Mouse (Mus musculus) kidney, embryonic 16.5 days (tissue): ENCODE results near the gene Scnn1a. TPM values are rescaled to one million over a fixed set of nuclear protein-coding genes. Genes with fewer than 3 reads are reported as not detected.

Source experiments
- ATAC-seq: fragments of 200-750 bp; cut with Nextera tagmentation; 2 replicates; pipeline ENCODE4 v1.8.0; 2017; ENCODE audit warnings: moderate TSS enrichment; ENCODE audit not compliant: low FRiP score, low TSS enrichment
- H3K27ac ChIP-seq: fragments of 300-500 bp; sonication (generic); 2 replicates; pipeline ENCODE4 v1.5.1; 2014; ENCODE audit warnings: low read length
- H3K27me3 ChIP-seq: fragments of 300-500 bp; sonication (generic); 2 replicates; pipeline ENCODE4 v1.6.1; 2014; ENCODE audit warnings: low read length, control low read depth, mixed read lengths; ENCODE audit not compliant: insufficient read depth
- H3K36me3 ChIP-seq: fragments of 300-500 bp; sonication (generic); 2 replicates; pipeline ENCODE4 v1.6.1; 2014; ENCODE audit warnings: low read length, control low read depth, mixed read lengths; ENCODE audit not compliant: insufficient read depth
- H3K4me1 ChIP-seq: fragments of 300-500 bp; sonication (generic); 2 replicates; pipeline ENCODE4 v1.6.1; 2014; ENCODE audit warnings: low read length, control low read depth, mixed read lengths; ENCODE audit not compliant: insufficient read depth
- H3K4me2 ChIP-seq: fragments of 300-500 bp; sonication (generic); replicated peaks from 2 replicates; pipeline ENCODE4 v1.6.1; 2014; ENCODE audit warnings: low read depth, low read length
- H3K4me3 ChIP-seq: fragments of 300-500 bp; sonication (generic); 2 replicates; pipeline ENCODE4 v1.5.1; 2014; ENCODE audit warnings: mild to moderate bottlenecking, low read length
- H3K9ac ChIP-seq: fragments of 300-500 bp; sonication (generic); replicated peaks from 2 replicates; pipeline ENCODE4 v1.6.1; 2014; ENCODE audit warnings: low read length
- H3K9me3 ChIP-seq: fragments of 300-500 bp; sonication (generic); 2 replicates; pipeline ENCODE4 v1.6.1; 2016; ENCODE audit warnings: low read length, control low read depth
- WGBS: fragments of 180-500 bp; shearing (Covaris S2); extraction: QIAGEN DNeasy Blood & Tissue Kit; methylation state at CpG from one replicate; pipeline ENCODE4 v1.1.7; 2014; 5-methylcytosine and 5-hydroxymethylcytosine counted together
- polyA plus RNA-seq: library from polyadenylated mRNA; unstranded; fragments of >200 nt; fragmentation: Nextera tagmentation; extraction: Ambion mirVana; gene quantifications from 2 replicates; pipeline ENCODE4 v1.2.1, GENCODE M21; 2015

The Scnn1a gene
- polyA plus RNA-seq, 1 experiment from 2014 or later: 7.7 TPM

DNA sequence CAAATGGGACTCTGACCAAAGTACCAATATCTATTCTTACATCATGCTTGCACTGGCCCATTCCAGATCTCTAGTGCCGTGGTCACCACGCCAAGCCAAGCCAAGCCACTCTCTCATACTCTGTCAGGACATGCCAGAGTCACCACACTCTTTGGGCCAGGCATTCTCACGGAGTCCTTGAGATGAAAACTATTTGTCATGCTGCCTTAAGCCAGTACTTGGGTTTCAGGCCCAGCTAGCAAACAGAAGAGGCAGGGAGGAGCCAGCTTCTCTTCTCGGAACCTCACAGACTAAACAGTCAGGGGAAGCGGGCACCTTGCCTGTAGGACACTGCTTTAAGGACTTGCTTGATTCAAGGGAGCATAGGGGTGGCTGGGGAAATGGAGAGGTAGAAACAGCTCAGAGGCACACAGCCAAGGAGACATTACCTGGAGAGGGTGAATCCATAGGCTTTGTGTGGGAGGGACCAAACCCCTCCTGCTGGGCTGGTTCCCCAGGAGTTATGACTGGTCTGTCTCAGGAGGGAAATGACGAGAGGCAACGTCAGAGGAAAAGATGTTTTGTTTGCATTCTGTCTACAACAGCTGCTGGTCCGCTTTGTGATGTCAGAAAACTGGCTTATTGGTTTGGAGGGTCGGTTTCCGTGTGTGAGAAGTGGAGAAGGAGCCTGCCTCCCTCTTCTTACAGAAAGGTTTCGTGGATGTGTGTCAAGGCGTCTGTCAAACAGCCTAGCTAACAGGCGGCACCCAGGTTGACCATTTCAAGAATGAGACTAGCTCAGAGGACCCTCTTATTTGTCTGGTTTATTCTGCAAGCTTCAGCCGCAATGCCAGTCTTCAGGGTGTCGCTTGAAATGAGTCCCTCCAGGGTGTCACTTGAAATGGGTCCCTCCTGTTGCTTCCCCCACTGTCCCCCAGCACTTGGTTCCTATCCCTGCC, 1.2 kb upstream of the Scnn1a start:
- H3K4me1 ChIP-seq: peaks cover 9% of the 10 kb centered on the region
- peaks cover 28% of the 10 kb centered on the region for H3K27me3 ChIP-seq
- H3K36me3 ChIP-seq: no peaks in the 10 kb centered on the region
- no peak for ATAC-seq
- no peak overlapping the region for H3K9ac ChIP-seq
- H3K9me3 ChIP-seq: no peaks in the 10 kb centered on the region
- 62% methylated on average over 15 of the region's 15 CpGs for WGBS
- no peak overlapping the region for H3K27ac ChIP-seq
- H3K4me2 ChIP-seq: no peak overlapping the region
- no peak overlapping the region for H3K4me3 ChIP-seq

DNA sequence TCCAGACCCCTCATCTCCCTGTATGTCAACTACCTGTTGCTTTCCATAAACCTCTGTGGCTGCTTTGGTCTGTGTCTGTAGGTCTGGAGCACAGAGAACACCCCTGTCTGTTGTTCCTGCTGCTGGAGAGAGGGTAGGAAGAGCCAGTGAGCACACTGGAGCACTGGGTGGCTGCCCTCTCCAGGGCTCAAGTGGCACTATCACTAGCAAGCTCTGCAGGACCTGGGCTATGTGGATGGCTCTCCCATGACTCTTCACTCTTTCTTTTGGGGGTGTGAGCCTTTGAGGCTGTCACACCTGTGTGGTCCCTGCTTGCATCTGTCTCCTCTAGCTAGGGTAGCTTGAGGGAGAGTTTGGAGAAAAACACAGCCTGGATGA, 551 bp upstream of the Scnn1a start:
- ATAC-seq: no peak
- H3K27ac ChIP-seq: no peak overlapping the region
- H3K9ac ChIP-seq: no peak overlapping the region

GRCm38 (mm10) chr6:125321114-125321855, 826 bp downstream of the Scnn1a start:
- ATAC-seq: peak; percentile 47; the same call in 1 of the 2 replicates
- Histone ChIP-seq H3K27ac (0 out of 2 replicates have a peak overlapping the region, but pooled peaks have one; percentile 26), H3K4me3 (peak overlapping the region; percentile 19; the same call in 1 of the 2 replicates), H3K4me2 (peak overlapping the region; percentile 37), H3K36me3 (no peaks in the 10 kb centered on the region), H3K9me3 (no peaks in the 10 kb centered on the region), H3K4me1 (0 out of 2 replicates have a peak, but pooled peaks cover 4% of the 10 kb centered on the region), H3K27me3 (peaks cover 28% of the 10 kb centered on the region), H3K9ac (no peak overlapping the region; the same call in 1 of the 2 replicates)
- 8% methylated on average over 25 of the region's 26 CpGs for WGBS

More for the DNA sequence above, 551 bp upstream of the Scnn1a start:
- no peak overlapping the region for H3K4me3 ChIP-seq
- H3K27me3 ChIP-seq: peaks cover 28% of the 10 kb centered on the region
- H3K4me2 ChIP-seq: no peak overlapping the region
- no peaks in the 10 kb centered on the region for H3K36me3 ChIP-seq
- H3K9me3 ChIP-seq: no peaks in the 10 kb centered on the region
- H3K4me1 ChIP-seq: 0 out of 2 replicates have a peak, but pooled peaks cover 4% of the 10 kb centered on the region

- Histone ChIP-seq H3K36me3 (no peaks in the 10 kb centered on the region), H3K27me3 (peaks cover 28% of the 10 kb centered on the region), H3K9me3 (no peaks in the 10 kb centered on the region), H3K9ac (no peak overlapping the region), H3K27ac (no peak overlapping the region), H3K4me3 (0 out of 2 replicates have a peak overlapping the region, but pooled peaks have one; percentile 0), H3K4me1 (0 out of 2 replicates have a peak, but pooled peaks cover 4% of the 10 kb centered on the region), H3K4me2 (peak overlapping the region; percentile 8; the same call in 1 of the 2 replicates)
- ATAC-seq: no peak
- WGBS: 53% methylated on average over 13 of the region's 13 CpGs
Measured at GRCm38 (mm10) chr6:125322794-125323193, 2.3 kb downstream of the Scnn1a start.

GRCm38 (mm10) chr6:125323547-125323946, 3.1 kb downstream of the Scnn1a start:
- Histone ChIP-seq H3K27me3 (peaks cover 28% of the 10 kb centered on the region), H3K4me2 (no peak overlapping the region), H3K4me3 (no peak overlapping the region), H3K4me1 (0 out of 2 replicates have a peak, but pooled peaks cover 4% of the 10 kb centered on the region), H3K9me3 (no peaks in the 10 kb centered on the region), H3K9ac (no peak overlapping the region), H3K36me3 (no peaks in the 10 kb centered on the region), H3K27ac (no peak overlapping the region)
- WGBS: 49% methylated on average over 6 of the region's 6 CpGs
- no peak for ATAC-seq

DNA sequence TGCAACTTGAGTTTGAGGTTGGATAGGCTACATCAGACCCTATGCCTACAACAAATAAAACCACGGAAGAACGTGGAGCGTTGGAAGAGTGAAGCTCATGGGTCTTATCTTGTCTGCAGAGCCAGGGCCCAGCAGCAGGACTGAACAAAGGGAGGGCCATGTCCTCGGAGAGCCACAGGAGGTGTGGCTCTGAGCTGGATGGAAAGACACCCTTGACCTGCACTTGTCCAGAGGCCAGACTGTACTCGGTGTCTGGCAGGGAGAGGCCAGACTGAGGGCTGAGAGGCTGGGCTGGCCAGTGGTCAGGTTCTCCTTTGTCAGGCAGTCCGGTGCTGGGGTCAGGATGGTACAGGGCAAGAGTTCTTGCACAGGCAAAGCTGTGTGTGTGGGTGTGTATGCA, 4.9 kb downstream of the Scnn1a start:
- ATAC-seq: peak; percentile 16; the same call in 1 of the 2 replicates
- H3K9ac ChIP-seq: no peak overlapping the region
- no peak overlapping the region for H3K4me2 ChIP-seq
- peaks cover 4% of the 10 kb centered on the region; the same call in 1 of the 2 replicates for H3K4me1 ChIP-seq
- H3K9me3 ChIP-seq: no peaks in the 10 kb centered on the region
- H3K27ac ChIP-seq: no peak overlapping the region
- H3K4me3 ChIP-seq: no peak overlapping the region
- H3K36me3 ChIP-seq: no peaks in the 10 kb centered on the region
- peaks cover 26% of the 10 kb centered on the region for H3K27me3 ChIP-seq
- 56% methylated on average over 6 of the region's 6 CpGs for WGBS

DNA sequence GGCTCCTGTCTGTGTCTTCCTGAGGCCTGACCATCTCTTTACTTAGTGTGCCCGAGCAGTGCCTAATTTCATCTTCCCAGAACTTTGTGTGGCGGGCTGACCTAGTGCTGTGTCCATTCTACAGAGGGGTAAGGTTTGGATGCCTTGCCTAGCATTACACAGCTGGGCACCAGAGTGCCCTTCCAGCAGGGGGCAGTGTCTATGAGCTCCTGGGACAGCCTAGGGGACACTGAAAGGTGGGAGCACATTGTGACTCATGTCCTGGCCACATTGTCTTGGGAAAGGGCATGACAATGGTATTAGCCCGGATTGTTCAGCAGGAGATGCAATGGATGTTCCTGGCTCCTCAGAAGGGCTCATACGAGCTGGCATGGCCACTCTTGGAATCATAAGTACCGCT, 7.8 kb downstream of the Scnn1a start:
- Histone ChIP-seq H3K27ac (no peak overlapping the region), H3K9ac (no peak overlapping the region), H3K36me3 (no peaks in the 10 kb centered on the region), H3K9me3 (no peaks in the 10 kb centered on the region), H3K4me2 (no peak overlapping the region), H3K4me1 (peaks cover 3% of the 10 kb centered on the region; the same call in 1 of the 2 replicates), H3K27me3 (0 out of 2 replicates have a peak, but pooled peaks cover under 1% of the 10 kb centered on the region), H3K4me3 (no peak overlapping the region)
- no peak for ATAC-seq
- WGBS: 81% methylated on average over 5 of the region's 5 CpGs

- Histone ChIP-seq H3K4me2 (peak overlapping the region; percentile 76), H3K9ac (peak overlapping the region; percentile 73), H3K4me3 (peak overlapping the region; percentile 61), H3K27me3 (no peaks in the 10 kb centered on the region), H3K4me1 (peaks cover 3% of the 10 kb centered on the region; the same call in 1 of the 2 replicates), H3K27ac (peak overlapping the region; percentile 64), H3K36me3 (no peaks in the 10 kb centered on the region), H3K9me3 (no peaks in the 10 kb centered on the region)
- WGBS: under 1% methylated on average over 39 of the region's 39 CpGs
- ATAC-seq: peak; percentile 92
Measured at GRCm38 (mm10) chr6:125330626-125331326, 10.3 kb downstream of the Scnn1a start.
